Mouse (Mus musculus) liver, embryonic 14.5 days (tissue): ENCODE results near the gene Rgs10. TPM values are rescaled to one million over a fixed set of nuclear protein-coding genes. Genes with fewer than 3 reads are reported as not detected.
A peak's percentile ranks its signal among the peaks of the same experiment; 100 is the strongest.

Experiments
- ATAC-seq: fragments of 200-750 bp; cut with Nextera tagmentation; 2 replicates; pipeline ENCODE4 v1.8.0; 2017; ENCODE audit warnings: moderate number of reproducible peaks, mild to moderate bottlenecking, moderate library complexity; ENCODE audit not compliant: insufficient read depth
- DNase-seq, 3 experiments: peaks; one replicate each; pipeline ENCODE4 v3.0.0-alpha.2; 2012 to 2013; ENCODE audit warnings: low read depth in 3 of 3, low spot score in 3 of 3
- H3K27ac ChIP-seq: fragments of 300-500 bp; sonication (generic); 2 replicates; pipeline ENCODE4 v1.5.1; 2014; ENCODE audit warnings: moderate library complexity, mild to moderate bottlenecking, control low read depth, inconsistent platforms
- H3K27me3 ChIP-seq: fragments of 300-500 bp; sonication (generic); 2 replicates; pipeline ENCODE4 v1.6.1; 2014; ENCODE audit warnings: mild to moderate bottlenecking, low read length, moderate library complexity; ENCODE audit not compliant: control insufficient read depth, insufficient read depth
- H3K36me3 ChIP-seq: fragments of 300-500 bp; sonication (generic); replicated peaks from 2 replicates; pipeline ENCODE4 v1.6.1; 2014; ENCODE audit warnings: low read depth; ENCODE audit not compliant: control insufficient read depth, insufficient read depth
- H3K4me1 ChIP-seq, 2 experiments: fragments of 200-500 bp in 1 of 2; fragments of 300-500 bp in 1 of 2; sonication (generic) in 1 of 2; replicated peaks; 2 replicates each; pipeline ENCODE4 v1.6.1; 2012 to 2014; ENCODE audit warnings: antibody characterized with exemption in 1 of 2, inconsistent platforms in 1 of 2, low read length in 1 of 2; ENCODE audit not compliant: control insufficient read depth in 2 of 2, insufficient read depth in 2 of 2
- H3K4me2 ChIP-seq: fragments of 300-500 bp; sonication (generic); 2 replicates; pipeline ENCODE4 v1.6.1; 2014; ENCODE audit warnings: low read depth, mild to moderate bottlenecking, control low read depth, moderate library complexity
- H3K4me3 ChIP-seq, 2 experiments: fragments of 200-500 bp in 1 of 2; fragments of 300-500 bp in 1 of 2; sonication (generic) in 1 of 2; 2 replicates each; pipeline ENCODE4 v1.5.1; 2012 to 2014; ENCODE audit warnings: low read depth in 2 of 2, low read length in 2 of 2, mild to moderate bottlenecking in 2 of 2, control low read depth in 1 of 2, inconsistent platforms in 1 of 2, moderate library complexity in 1 of 2; ENCODE audit not compliant: insufficient read depth in 1 of 2
- H3K9ac ChIP-seq: fragments of 300-500 bp; sonication (generic); replicated peaks from 2 replicates; pipeline ENCODE4 v1.6.1; 2014; ENCODE audit warnings: mild to moderate bottlenecking, control low read depth, moderate library complexity
- H3K9me3 ChIP-seq: fragments of 300-500 bp; sonication (generic); 2 replicates; pipeline ENCODE4 v1.6.1; 2016; ENCODE audit warnings: low read length, mixed read lengths; ENCODE audit not compliant: control insufficient read depth
- CTCF ChIP-seq: IDR thresholded peaks from 2 replicates; pipeline ENCODE4 v1.5.1; 2016; ENCODE audit warnings: antibody characterized with exemption, low read depth, control low read depth
- EP300 ChIP-seq: IDR thresholded peaks from 2 replicates; pipeline ENCODE4 v1.6.1; 2016; ENCODE audit warnings: antibody characterized with exemption, low read depth
- WGBS: fragments of 180-500 bp; shearing (Covaris S2); extraction: QIAGEN DNeasy Blood & Tissue Kit; methylation state at CpG from one replicate; pipeline ENCODE4 v1.1.7; 2014; ENCODE audit not compliant: insufficient replicate concordance; 5-methylcytosine and 5-hydroxymethylcytosine counted together
- polyA plus RNA-seq, 2 experiments: library from polyadenylated mRNA; depleted of rRNA in 1 of 2; stranded (reverse) in 1 of 2; unstranded in 1 of 2; fragments of >200 nt; fragmentation: Nextera tagmentation in 1 of 2; extraction: Ambion mirVana in 1 of 2; gene quantifications; 2 replicates each; pipeline versions ENCODE4 v1.2.1 to v1.2.3; 2012 to 2014

Gene Rgs10
- polyA plus RNA-seq, 2 experiments, result 36.3 to 45.8 TPM

- Histone ChIP-seq H3K9ac (no peak overlapping the region), H3K4me1 (no peaks in the 10 kb centered on the region), H3K9me3 (no peaks in the 10 kb centered on the region), H3K4me2 (no peak overlapping the region), H3K36me3 (no peaks in the 10 kb centered on the region), H3K27ac (no peak overlapping the region), H3K27me3 (no peaks in the 10 kb centered on the region), H3K4me3 (no peak overlapping the region)
- ATAC-seq (no peak), DNase-seq (no peak)
- 66% methylated on average over 10 of the region's 10 CpGs for WGBS
- TF ChIP-seq CTCF (no peak), EP300 (no peak)
Measured at GRCm38 (mm10) chr7:128363806-128364205, 54.8 kb downstream of the Rgs10 start.

DNA sequence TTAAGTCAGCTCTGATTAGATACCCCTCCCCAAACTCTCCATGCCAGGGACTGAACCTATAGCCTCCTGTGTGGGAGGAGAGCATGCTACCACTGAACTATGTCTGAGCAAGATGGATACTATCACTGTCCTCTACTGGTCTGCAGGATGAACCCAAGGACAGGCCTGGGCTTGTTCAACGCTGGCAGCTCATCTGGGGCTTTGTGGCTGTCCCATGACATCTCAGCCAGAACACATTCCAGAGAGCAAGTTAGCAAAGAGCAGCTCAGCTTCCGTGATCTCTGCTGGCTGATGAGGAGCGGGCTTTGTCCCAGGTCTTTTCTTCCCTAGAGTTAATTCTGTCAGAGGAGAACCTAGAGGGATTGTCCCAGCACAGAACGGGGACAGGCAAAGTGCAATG is 55.6 kb downstream of the Rgs10 start:
- Histone ChIP-seq H3K4me1 (no peaks in the 10 kb centered on the region), H3K36me3 (no peaks in the 10 kb centered on the region), H3K27me3 (no peaks in the 10 kb centered on the region), H3K4me3 (no peak overlapping the region), H3K9ac (no peak overlapping the region), H3K4me2 (no peak overlapping the region), H3K27ac (no peak overlapping the region), H3K9me3 (no peaks in the 10 kb centered on the region)
- ATAC-seq, result no peak
- DNase-seq, result no peak
- WGBS, result 64% methylated on average over 4 of the region's 4 CpGs
- TF ChIP-seq EP300 (no peak), CTCF (no peak)

DNA sequence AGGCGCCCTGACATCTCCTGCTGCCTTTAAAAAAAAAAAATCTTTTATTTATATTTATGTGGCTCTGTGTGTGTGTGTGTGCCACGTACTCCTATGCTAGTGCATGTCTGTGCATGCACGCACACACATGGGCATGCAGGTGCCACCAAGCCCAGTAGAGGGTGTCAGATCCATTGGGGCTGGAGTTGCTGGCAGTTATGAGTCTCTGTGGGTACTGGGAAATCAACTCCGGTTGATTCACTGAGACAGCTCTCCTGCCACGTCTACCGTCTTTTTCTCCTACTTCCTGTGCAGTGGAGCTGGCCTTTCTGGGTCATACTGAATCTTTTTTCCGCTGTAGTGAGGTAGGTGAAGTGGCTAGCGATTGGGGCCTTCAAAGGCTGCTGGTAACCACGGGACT is 58.8 kb downstream of the Rgs10 start:
- no peak overlapping the region for H3K9ac ChIP-seq
- DNase-seq (no peak), ATAC-seq (no peak)
- H3K4me1 ChIP-seq, result no peaks in the 10 kb centered on the region
- no peak overlapping the region for H3K27ac ChIP-seq
- no peak overlapping the region for H3K4me3 ChIP-seq
- TF ChIP-seq CTCF (peak; percentile 56), EP300 (no peak)
- no peaks in the 10 kb centered on the region for H3K9me3 ChIP-seq
- no peaks in the 10 kb centered on the region for H3K36me3 ChIP-seq
- H3K4me2 ChIP-seq, result no peak overlapping the region
- no peaks in the 10 kb centered on the region for H3K27me3 ChIP-seq
- 52% methylated on average over 9 of the region's 9 CpGs for WGBS

DNA sequence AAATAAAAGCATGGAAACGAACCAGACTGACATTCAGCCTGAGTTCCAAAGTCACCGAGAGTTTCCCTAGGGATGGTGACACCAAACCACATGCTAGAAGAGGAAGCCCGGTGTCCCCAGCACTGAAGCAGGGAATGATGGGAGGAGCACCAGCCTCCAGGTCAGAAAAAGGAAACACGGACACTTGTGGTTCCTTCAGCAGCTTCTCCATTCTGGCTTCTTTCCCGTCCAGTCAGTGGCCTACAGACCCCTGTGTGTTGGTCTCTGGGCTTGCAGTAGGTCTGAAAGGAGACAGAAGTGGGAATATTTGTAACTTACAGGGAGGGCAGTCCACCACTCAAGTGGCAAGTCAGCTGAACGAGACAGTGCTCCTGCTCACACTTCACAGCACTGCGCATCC is 59.4 kb downstream of the Rgs10 start:
- Histone ChIP-seq H3K36me3 (no peaks in the 10 kb centered on the region), H3K9me3 (no peaks in the 10 kb centered on the region), H3K4me2 (no peak overlapping the region), H3K27me3 (no peaks in the 10 kb centered on the region), H3K9ac (no peak overlapping the region), H3K4me1 (no peaks in the 10 kb centered on the region), H3K27ac (no peak overlapping the region), H3K4me3 (no peak overlapping the region)
- DNase-seq, result no peak
- no peak for ATAC-seq
- 33% methylated on average over 7 of the region's 7 CpGs for WGBS
- TF ChIP-seq EP300 (no peak), CTCF (no peak)

DNA sequence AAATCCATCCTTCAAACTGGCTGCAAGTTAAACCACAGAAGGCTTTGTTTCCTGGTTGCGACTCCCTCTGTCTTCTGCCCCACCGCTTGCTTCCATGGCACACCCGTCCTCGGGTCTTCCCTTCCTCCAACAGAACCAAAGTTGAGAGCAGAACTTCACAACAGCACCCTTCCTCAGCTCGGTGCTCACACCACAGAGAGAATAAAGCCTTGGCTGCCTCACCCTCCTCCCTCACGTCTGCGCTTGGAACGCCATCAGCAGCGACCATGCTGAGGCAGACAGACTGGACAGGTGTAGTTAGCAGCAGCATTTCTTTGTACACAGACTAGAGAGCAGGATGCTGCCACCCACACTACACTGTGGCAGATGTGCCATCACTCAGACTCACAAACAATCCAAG is 59.8 kb downstream of the Rgs10 start:
- Histone ChIP-seq H3K9ac (no peak overlapping the region), H3K4me3 (no peak overlapping the region), H3K27ac (no peak overlapping the region), H3K9me3 (no peaks in the 10 kb centered on the region), H3K27me3 (no peaks in the 10 kb centered on the region), H3K36me3 (no peaks in the 10 kb centered on the region), H3K4me2 (no peak overlapping the region), H3K4me1 (no peaks in the 10 kb centered on the region)
- 59% methylated on average over 9 of the region's 9 CpGs for WGBS
- TF ChIP-seq EP300 (no peak), CTCF (no peak)
- ATAC-seq (no peak), DNase-seq (no peak)
